Mouse (Mus musculus) embryonic facial prominence, embryonic 15.5 days (tissue): Measurements from ENCODE around the gene Cdh20. TPM values are rescaled to one million over a fixed set of nuclear protein-coding genes. Genes with fewer than 3 reads are reported as not detected.
A peak's percentile ranks its signal among the peaks of the same experiment; 100 is the strongest.

ENCODE experiments used
- ATAC-seq: fragments of 200-750 bp; cut with Nextera tagmentation; 2 replicates; pipeline ENCODE4 v1.8.0; 2017; ENCODE audit warnings: low read depth, moderate TSS enrichment; ENCODE audit not compliant: insufficient number of reproducible peaks, low FRiP score, low TSS enrichment
- H3K27ac ChIP-seq: fragments of 300-500 bp; sonication (generic); replicated peaks from 2 replicates; pipeline ENCODE4 v1.5.1; 2015; ENCODE audit warnings: mild to moderate bottlenecking, inconsistent platforms
- H3K27me3 ChIP-seq: fragments of 300-500 bp; sonication (generic); 2 replicates; pipeline ENCODE4 v1.6.1; 2015; ENCODE audit warnings: inconsistent platforms
- H3K36me3 ChIP-seq: fragments of 300-500 bp; sonication (generic); 2 replicates; pipeline ENCODE4 v1.6.1; 2015; ENCODE audit warnings: mild to moderate bottlenecking, inconsistent platforms
- H3K4me1 ChIP-seq: fragments of 300-500 bp; sonication (generic); 2 replicates; pipeline ENCODE4 v1.6.1; 2015; ENCODE audit warnings: inconsistent platforms
- H3K4me2 ChIP-seq: fragments of 300-500 bp; sonication (generic); replicated peaks from 2 replicates; pipeline ENCODE4 v1.6.1; 2015; ENCODE audit warnings: mild to moderate bottlenecking, inconsistent platforms
- H3K4me3 ChIP-seq: fragments of 300-500 bp; sonication (generic); replicated peaks from 2 replicates; pipeline ENCODE4 v1.5.1; 2015; ENCODE audit warnings: mild to moderate bottlenecking, inconsistent platforms
- H3K9ac ChIP-seq: fragments of 300-500 bp; sonication (generic); 2 replicates; pipeline ENCODE4 v1.6.1; 2015; ENCODE audit warnings: inconsistent platforms
- H3K9me3 ChIP-seq: fragments of 300-500 bp; sonication (generic); replicated peaks from 2 replicates; pipeline ENCODE4 v1.6.1; 2016; ENCODE audit warnings: inconsistent platforms
- WGBS: fragments of 180-500 bp; shearing (Covaris S2); methylation state at CpG from one replicate; pipeline ENCODE4 v1.1.7; 2015; 5-methylcytosine and 5-hydroxymethylcytosine counted together
- polyA plus RNA-seq: library from polyadenylated mRNA; unstranded; fragments of >200 nt; fragmentation: Nextera tagmentation; extraction: Ambion mirVana; gene quantifications from 2 replicates; pipeline ENCODE4 v1.2.1, GENCODE M21; 2015

The Cdh20 gene
- polyA plus RNA-seq = 0.29 and 0.37 TPM in 2 replicates

- Histone ChIP-seq H3K27me3 (peaks cover 20% of the 10 kb centered on the region; the same call in 1 of the 2 replicates), H3K4me1 (peaks cover 13% of the 10 kb centered on the region), H3K4me3 (peak within 1 kb of the TSS; percentile 44), H3K27ac (no peak within 1 kb of the TSS), H3K9ac (no peak within 1 kb of the TSS), H3K36me3 (no peaks in the 10 kb centered on the region), H3K4me2 (peak within 1 kb of the TSS; percentile 66), H3K9me3 (no peaks in the 10 kb centered on the region)
- peak; percentile 63 for ATAC-seq
- under 1% methylated on average over 46 of the region's 46 CpGs for WGBS
These were observed at the start of gene Cdh20 for GRCm38 (mm10) chr1:104768371-104769249. Gene Cdh20 (plus strand): TSS chr1:104768529.

GRCm38 (mm10) chr1:104746816-104747215, 21.5 kb upstream of the Cdh20 start:
- 11% methylated on average over 1 of the region's 1 CpGs for WGBS
- no peak overlapping the region for H3K4me2 ChIP-seq

GRCm38 (mm10) chr1:104747438-104747837, 20.9 kb upstream of the Cdh20 start:
- H3K9me3 ChIP-seq = no peaks in the 10 kb centered on the region
- H3K4me3 ChIP-seq = no peak overlapping the region
- ATAC-seq = no peak
- WGBS = 58% methylated on average over 4 of the region's 4 CpGs
- no peak overlapping the region for H3K27ac ChIP-seq
- no peak overlapping the region for H3K4me2 ChIP-seq
- no peaks in the 10 kb centered on the region for H3K4me1 ChIP-seq
- no peaks in the 10 kb centered on the region for H3K36me3 ChIP-seq
- H3K9ac ChIP-seq = no peak overlapping the region
- no peaks in the 10 kb centered on the region for H3K27me3 ChIP-seq

More at GRCm38 (mm10) chr1:104746816-104747215, 21.5 kb upstream of the Cdh20 start:
- no peak overlapping the region for H3K27ac ChIP-seq
- no peaks in the 10 kb centered on the region for H3K9me3 ChIP-seq
- peak; percentile 47; the same call in 1 of the 2 replicates for ATAC-seq
- H3K9ac ChIP-seq = no peak overlapping the region
- no peaks in the 10 kb centered on the region for H3K4me1 ChIP-seq
- H3K27me3 ChIP-seq = no peaks in the 10 kb centered on the region
- H3K36me3 ChIP-seq = no peaks in the 10 kb centered on the region
- H3K4me3 ChIP-seq = no peak overlapping the region

GRCm38 (mm10) chr1:104754483-104754882, 13.8 kb upstream of the Cdh20 start:
- H3K9me3 ChIP-seq = no peaks in the 10 kb centered on the region
- no peak overlapping the region for H3K4me3 ChIP-seq
- H3K4me1 ChIP-seq = no peaks in the 10 kb centered on the region
- no peak overlapping the region for H3K4me2 ChIP-seq
- no peak overlapping the region for H3K27ac ChIP-seq
- H3K27me3 ChIP-seq = no peaks in the 10 kb centered on the region
- 63% methylated on average over 8 of the region's 8 CpGs for WGBS
- H3K9ac ChIP-seq = no peak overlapping the region
- ATAC-seq = no peak
- no peaks in the 10 kb centered on the region for H3K36me3 ChIP-seq

GRCm38 (mm10) chr1:104755896-104756295, 12.4 kb upstream of the Cdh20 start:
- H3K4me3 ChIP-seq = no peak overlapping the region
- no peaks in the 10 kb centered on the region for H3K36me3 ChIP-seq
- H3K27ac ChIP-seq = no peak overlapping the region
- ATAC-seq = no peak
- H3K27me3 ChIP-seq = no peaks in the 10 kb centered on the region
- no peaks in the 10 kb centered on the region for H3K4me1 ChIP-seq
- no peak overlapping the region for H3K9ac ChIP-seq
- H3K9me3 ChIP-seq = no peaks in the 10 kb centered on the region
- 34% methylated on average over 4 of the region's 4 CpGs for WGBS
- H3K4me2 ChIP-seq = no peak overlapping the region

GRCm38 (mm10) chr1:104769250-104769607, 900 bp downstream of the Cdh20 start:
- H3K27me3 ChIP-seq = peaks cover 20% of the 10 kb centered on the region; the same call in 1 of the 2 replicates
- H3K27ac ChIP-seq = no peak overlapping the region
- H3K9ac ChIP-seq = no peak overlapping the region
- WGBS = 1% methylated on average over 12 of the region's 12 CpGs
- no peaks in the 10 kb centered on the region for H3K36me3 ChIP-seq
- H3K9me3 ChIP-seq = no peaks in the 10 kb centered on the region
- H3K4me2 ChIP-seq = peak overlapping the region; percentile 66
- peaks cover 13% of the 10 kb centered on the region for H3K4me1 ChIP-seq
- H3K4me3 ChIP-seq = peak overlapping the region; percentile 44
- ATAC-seq = no peak

- Histone ChIP-seq H3K4me1 (peaks cover 13% of the 10 kb centered on the region), H3K27me3 (peaks cover 19% of the 10 kb centered on the region; the same call in 1 of the 2 replicates), H3K9ac (no peak overlapping the region), H3K27ac (no peak overlapping the region), H3K36me3 (no peaks in the 10 kb centered on the region), H3K4me2 (no peak overlapping the region), H3K9me3 (no peaks in the 10 kb centered on the region), H3K4me3 (no peak overlapping the region)
- 54% methylated on average over 4 of the region's 4 CpGs for WGBS
- no peak for ATAC-seq
These were observed 3.6 kb downstream of the Cdh20 start for GRCm38 (mm10) chr1:104771937-104772336.

- H3K27me3 ChIP-seq = peaks cover 16% of the 10 kb centered on the region; the same call in 1 of the 2 replicates
- no peak overlapping the region for H3K9ac ChIP-seq
- peaks cover 11% of the 10 kb centered on the region for H3K4me1 ChIP-seq
- no peak overlapping the region for H3K4me2 ChIP-seq
- no peaks in the 10 kb centered on the region for H3K36me3 ChIP-seq
- ATAC-seq = no peak
- H3K4me3 ChIP-seq = no peak overlapping the region
- no peaks in the 10 kb centered on the region for H3K9me3 ChIP-seq
- 83% methylated on average over 2 of the region's 2 CpGs for WGBS
- H3K27ac ChIP-seq = no peak overlapping the region
These were observed 4.9 kb downstream of the Cdh20 start for GRCm38 (mm10) chr1:104773207-104773606.

GRCm38 (mm10) chr1:104793488-104793887, 25.2 kb downstream of the Cdh20 start:
- no peaks in the 10 kb centered on the region for H3K27me3 ChIP-seq
- H3K4me2 ChIP-seq = no peak overlapping the region
- no peak overlapping the region for H3K4me3 ChIP-seq
- WGBS = 70% methylated on average over 3 of the region's 3 CpGs
- no peaks in the 10 kb centered on the region for H3K36me3 ChIP-seq
- ATAC-seq = no peak
- no peak overlapping the region for H3K27ac ChIP-seq
- no peak overlapping the region for H3K9ac ChIP-seq
- no peaks in the 10 kb centered on the region for H3K9me3 ChIP-seq
- no peaks in the 10 kb centered on the region for H3K4me1 ChIP-seq

- Histone ChIP-seq H3K4me2 (no peak overlapping the region), H3K9ac (no peak overlapping the region), H3K36me3 (no peaks in the 10 kb centered on the region), H3K27me3 (no peaks in the 10 kb centered on the region), H3K9me3 (no peaks in the 10 kb centered on the region), H3K4me1 (no peaks in the 10 kb centered on the region), H3K27ac (no peak overlapping the region), H3K4me3 (no peak overlapping the region)
- no peak for ATAC-seq
- 80% methylated on average over 3 of the region's 3 CpGs for WGBS
These were observed 27.8 kb downstream of the Cdh20 start for GRCm38 (mm10) chr1:104796146-104796545.

- ATAC-seq = no peak
- WGBS = 72% methylated on average over 4 of the region's 4 CpGs
- no peak overlapping the region for H3K4me2 ChIP-seq
- H3K9me3 ChIP-seq = no peaks in the 10 kb centered on the region
- H3K36me3 ChIP-seq = no peaks in the 10 kb centered on the region
- no peaks in the 10 kb centered on the region for H3K27me3 ChIP-seq
- no peak overlapping the region for H3K27ac ChIP-seq
- H3K4me1 ChIP-seq = no peaks in the 10 kb centered on the region
- no peak overlapping the region for H3K4me3 ChIP-seq
- no peak overlapping the region for H3K9ac ChIP-seq
These were observed 28.8 kb downstream of the Cdh20 start for GRCm38 (mm10) chr1:104797139-104797538.
